Mouse (Mus musculus) thymus, adult 2 months (tissue): ENCODE measurements around the gene Fcgr1.

Source experiments
- CTCF ChIP-seq: fragments of 200-500 bp; IDR thresholded peaks from 2 replicates; pipeline ENCODE4 v1.5.1; 2012; ENCODE audit warnings: mild to moderate bottlenecking, control low read depth, low read length, moderate library complexity, borderline replicate concordance; ENCODE audit not compliant: control insufficient read depth, poor library complexity, insufficient read depth; ENCODE audit errors: extremely low read depth
- POLR2A ChIP-seq: fragments of 200-500 bp; IDR thresholded peaks from 2 replicates; pipeline ENCODE4 v1.6.1; 2012; ENCODE audit warnings: mild to moderate bottlenecking, low read length, control low read depth, moderate library complexity; ENCODE audit not compliant: control insufficient read depth, poor library complexity, insufficient read depth; ENCODE audit errors: extremely low read depth

DNA sequence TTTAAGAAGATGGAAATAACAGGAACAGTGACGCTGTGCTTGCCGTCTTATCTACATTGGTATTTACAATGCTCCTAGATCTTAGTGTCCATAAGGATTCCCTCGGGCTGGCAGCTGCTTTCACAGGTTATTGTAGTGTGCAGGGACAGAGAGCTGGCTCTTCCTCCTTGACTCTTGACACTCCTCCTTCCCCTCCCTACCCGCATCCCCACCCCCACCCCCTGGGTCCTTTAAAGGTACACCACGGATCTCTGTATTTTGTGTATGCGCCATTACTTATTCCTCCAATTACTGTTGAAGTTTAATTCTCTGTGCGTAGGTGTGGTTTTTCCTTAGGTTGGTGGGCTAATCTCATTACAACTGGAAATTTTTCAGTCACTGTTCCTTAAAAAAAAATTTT lies 41.8 kb upstream of the Fcgr1 start:
- TF ChIP-seq POLR2A = no peak
- TF ChIP-seq CTCF = no peak
